Mouse (Mus musculus) kidney, postnatal 4 days (tissue): ENCODE results near the gene Reep6.

Experiments
- DNase-seq, 2 experiments: peaks; one replicate each; pipeline ENCODE4 v3.0.0; 2021; ENCODE audit warnings: mixed read lengths in 2 of 2

Gene Reep6

DNA sequence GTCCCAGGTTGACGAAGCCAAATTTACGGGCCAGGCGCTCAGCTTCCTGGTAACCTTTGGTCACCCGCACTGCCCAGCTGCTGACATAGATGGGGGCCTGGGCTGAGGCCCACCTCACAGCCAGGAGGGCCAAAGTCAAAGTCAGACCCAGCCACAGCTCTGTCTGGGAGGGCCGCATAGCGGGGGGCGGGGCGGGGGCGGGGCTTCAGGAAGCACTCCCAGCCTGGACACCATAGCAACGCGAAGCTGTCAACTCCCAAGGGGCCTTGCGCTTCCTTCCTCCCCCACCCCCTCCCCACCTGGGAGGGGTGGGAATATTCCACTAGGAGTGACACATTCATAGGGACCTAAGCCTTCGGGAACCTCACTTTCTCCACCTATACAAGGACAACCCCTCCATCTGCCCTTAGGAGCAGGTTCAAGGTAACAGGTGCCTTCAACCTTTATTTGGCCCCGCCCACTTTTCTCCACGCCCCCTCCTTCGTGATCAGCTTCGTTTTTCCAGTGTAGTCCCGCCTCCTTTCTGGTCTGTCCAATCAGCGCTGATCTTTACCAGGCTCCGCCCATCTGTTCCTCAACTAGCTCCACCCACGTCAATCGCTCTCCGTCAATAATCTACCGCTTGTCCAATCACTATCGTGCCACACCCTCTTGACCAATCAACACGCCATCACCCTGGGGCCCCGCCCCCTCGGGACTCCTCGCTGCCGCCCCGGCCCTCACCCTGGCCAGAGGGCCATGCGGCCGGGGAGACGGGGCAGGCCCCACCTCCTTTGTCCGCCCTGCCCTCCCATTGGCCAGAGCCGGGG is at the start of gene Reep6, which contains the start of gene Pcsk4:
Gene Reep6, plus strand, starts transcription at position 681 of the 809 bp plus-strand sequence.
Gene Pcsk4, minus strand, starts transcription at position 226 of the 809 bp plus-strand sequence.
- peak; percentile 98 to 99 for DNase-seq

DNA sequence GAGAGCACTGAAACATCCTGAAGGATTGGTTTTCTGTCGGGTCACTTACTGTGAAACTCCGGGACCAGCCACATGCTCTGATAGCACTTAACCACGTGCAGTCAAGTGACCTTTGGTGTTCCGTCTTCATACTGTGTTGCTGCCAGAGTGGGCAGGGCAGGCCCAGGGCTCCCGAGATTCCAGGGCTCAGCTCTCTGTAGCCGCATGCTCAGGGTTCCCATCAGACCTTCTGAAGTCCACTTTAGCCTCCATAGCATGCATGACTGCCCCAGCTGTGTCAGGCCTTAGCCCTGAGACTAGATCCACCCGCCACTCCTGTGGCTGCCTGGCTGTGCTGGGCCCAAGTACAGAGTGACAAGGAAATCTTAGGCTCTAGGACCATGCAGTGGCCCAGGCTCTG is 48.4 kb upstream of the Reep6 start:
- DNase-seq: peak; percentile 59 to 76

DNA sequence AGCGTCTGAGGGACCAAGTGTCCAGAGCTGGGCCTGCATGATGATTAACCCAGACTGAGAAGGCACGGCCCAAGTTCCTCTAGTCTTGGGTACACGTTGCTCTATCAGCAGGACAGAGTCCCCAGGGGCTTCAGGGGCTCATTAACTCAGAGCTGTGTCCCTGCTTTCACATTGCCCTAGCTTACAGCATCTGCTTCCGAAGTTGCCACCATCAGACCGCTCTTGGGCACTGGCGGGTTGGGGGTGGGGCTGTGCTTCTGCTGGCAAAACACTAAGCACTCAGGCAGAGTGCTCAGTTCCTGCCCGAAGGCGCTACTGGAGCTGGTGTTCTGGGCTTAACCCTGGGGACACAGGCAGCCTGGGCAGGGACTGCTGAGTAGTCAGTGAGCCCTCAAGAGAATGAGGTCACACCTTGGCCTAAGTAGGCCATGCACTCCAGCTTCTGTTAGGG is 47.8 kb upstream of the Reep6 start:
- DNase-seq: peak; percentile 68 to 83

DNA sequence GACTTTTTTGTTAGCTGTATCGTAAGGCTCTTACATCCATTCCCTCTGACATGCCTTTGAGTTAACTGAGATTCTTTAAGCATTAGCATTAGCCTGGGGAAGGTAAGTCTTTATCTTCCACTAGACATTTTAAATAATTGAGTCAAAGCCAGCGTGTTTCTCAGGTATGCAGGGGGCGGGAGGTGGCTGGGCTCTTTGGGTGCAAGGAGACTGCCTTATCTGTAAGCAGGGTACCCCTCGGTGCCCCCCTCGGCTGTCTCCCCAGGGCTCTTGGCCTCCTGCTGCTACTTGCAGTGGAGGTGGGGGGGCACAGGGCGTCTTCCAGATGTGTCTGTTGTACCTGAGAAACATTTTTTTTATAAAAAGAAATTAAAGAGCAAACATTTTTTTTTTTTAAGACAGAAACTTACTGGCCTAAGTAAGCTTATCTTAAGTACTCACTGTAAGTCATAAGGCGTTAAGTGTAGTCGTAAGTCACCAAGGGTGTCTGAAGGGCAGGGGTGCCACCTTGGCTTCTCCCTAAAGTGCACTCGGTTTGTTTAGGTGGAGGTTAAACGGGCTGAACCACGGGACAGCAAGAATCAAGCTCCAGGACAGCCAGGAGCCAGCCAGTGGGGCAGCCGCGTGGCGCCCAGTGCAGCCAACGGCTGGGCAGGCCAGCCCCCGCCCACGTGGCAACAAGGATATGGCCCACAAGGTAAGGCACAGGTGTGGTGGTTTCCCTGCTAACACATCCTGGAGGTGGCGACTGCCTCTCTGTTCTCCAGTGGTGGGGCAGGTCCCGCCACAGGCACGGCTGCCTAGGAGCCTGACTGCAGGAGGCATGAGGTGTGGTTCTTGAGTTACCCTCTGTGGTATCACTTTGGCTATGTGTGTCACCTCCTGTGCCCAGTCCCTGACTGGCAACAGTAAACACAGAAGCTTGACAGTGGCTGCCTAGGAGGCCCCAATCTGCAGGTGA is 47.0 kb upstream of the Reep6 start:
- peak in 1 of 2 experiments; percentile 37 for DNase-seq

DNA sequence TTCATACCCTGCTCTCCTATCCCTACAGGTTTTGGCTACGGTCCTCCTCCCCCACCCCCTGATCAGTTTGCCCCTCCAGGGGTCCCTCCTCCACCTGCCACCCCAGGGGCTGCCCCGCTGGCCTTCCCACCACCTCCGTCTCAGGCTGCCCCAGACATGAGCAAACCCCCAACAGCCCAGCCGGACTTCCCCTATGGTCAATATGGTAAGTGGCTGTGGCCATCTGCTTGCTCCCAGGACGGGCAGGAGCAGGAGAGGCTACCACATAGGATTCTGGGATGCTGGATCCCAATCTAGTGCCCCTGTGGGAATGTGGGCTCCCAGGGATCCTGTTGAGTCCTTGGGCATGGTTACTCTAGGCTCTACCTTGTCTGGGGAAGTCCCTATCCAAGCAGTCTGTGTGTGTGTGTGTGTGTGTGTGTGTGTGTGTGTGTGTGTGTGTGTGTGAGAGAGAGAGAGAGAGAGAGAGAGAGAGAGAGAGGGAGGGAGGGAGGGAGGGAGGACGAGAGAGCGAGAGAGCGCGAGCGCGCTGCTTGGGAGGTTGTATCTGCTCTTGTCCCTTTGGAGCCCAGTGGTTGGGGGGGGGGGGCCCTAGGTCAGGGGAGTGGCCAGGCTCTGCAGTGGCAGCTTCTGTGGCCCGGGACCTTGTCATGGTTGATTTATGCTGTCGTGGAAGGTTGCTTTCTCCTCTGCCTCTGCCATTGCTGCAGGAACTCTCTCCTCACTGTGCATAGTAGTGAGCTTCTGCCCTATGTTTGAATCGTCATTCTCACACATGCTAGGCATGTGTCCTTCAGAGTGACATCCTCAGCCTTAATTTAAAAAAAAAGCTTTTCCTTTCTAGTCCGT is 44.3 kb upstream of the Reep6 start:
- no peak for DNase-seq

DNA sequence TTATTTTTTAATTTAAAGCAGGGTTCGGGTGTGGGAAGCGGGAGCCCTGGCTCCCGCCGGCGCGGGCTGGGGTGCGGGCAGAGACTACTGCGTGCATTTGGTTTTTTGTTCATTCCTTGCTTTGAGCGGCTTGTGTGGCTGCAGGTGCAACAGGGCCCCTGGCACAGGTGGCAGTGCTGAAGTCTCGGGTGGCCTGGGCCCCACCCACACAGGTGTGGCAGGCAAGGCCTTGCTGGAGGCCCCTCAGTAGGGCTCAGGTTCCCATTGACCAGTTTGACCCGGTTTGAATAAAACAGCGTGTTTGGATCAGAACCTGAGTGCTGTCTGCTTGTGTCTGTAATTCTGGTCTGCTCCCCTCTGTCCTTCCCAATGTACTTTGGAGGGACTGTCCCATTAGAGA is 41.7 kb upstream of the Reep6 start:
- DNase-seq: no peak

DNA sequence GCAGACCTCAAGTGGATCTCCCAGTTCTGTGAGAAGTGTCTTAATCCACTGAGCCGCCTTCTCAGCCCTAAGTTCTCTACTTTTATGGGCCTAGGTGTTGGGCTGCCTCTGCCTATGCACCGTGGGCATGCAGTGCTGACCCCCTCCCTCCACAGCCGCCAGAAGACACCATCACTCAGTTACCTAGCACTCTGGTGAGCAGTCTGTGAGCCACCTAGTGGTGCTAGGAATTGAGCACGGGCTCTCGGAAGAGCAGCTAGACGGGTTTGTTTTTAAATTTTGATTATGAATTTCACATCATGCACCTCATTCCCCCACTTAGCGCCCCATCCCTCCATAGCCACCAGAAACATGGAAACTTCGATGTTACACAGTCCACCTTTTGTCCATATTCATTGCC is 41.1 kb upstream of the Reep6 start:
- no peak for DNase-seq

DNA sequence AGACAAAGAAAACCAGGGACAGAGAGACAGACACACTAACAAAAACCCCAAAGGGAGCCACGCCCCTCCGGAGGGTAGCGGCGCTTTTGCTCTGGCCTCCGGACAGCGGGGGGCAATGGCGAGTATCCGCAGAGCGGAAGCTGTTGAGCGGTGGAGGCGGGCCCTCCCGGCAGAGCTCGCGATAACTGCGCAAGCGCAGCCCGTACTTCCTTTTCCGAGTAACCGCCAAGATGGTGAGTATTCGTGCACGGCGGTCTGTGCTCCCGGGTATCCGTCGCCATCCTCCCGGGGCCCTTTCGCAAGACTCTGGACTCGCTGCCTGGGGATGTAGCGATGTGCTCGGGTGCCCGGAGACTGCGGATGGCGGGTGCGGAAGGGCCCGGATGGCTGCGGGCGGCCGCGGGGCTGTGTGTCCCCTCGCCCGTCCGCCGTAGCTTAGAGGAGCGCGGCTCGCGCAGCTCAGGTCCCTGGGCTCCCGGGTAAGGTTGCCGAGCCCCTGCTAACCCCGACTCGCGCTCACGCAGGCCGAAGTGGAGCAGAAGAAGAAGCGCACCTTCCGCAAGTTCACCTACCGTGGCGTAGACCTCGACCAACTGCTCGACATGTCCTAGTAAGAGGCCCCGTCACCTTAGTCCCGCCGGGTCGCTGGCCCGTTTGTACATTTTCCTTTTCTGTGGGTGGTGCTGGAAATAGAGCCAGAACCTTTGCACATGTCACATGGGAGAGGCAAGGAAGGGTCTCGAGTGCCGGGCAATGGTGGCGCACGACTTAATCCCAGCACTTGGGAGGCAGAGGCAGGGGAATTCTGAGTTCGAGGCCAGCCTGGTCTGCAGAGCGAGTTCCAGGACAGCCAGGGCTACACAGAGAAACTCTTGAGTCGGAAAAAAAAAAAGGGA is 37.3 kb upstream of the Reep6 start, which contains the start of gene Rps15:
Gene Rps15, plus strand, starts transcription at position 203 of the 896 bp plus-strand sequence.
- peak; percentile 97 to 98 for DNase-seq

DNA sequence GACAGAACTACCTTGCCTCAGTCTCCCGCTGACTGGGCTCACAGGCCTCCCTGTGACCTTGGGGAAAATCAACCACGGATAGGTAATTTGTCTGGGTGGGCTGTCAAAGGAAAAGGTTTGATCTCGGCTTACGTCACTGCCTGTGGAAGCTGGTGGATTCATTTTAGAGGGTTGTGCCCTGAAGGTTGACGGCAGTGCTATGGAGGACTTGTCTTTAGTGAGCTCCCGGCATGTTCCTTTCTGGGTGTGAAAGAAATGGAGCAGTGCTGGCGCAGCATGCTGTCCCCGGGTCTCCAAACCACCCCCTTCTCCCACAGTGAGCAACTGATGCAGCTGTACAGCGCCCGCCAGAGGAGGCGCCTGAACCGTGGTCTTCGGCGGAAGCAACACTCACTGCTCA is 36.4 kb upstream of the Reep6 start:
- DNase-seq: no peak

DNA sequence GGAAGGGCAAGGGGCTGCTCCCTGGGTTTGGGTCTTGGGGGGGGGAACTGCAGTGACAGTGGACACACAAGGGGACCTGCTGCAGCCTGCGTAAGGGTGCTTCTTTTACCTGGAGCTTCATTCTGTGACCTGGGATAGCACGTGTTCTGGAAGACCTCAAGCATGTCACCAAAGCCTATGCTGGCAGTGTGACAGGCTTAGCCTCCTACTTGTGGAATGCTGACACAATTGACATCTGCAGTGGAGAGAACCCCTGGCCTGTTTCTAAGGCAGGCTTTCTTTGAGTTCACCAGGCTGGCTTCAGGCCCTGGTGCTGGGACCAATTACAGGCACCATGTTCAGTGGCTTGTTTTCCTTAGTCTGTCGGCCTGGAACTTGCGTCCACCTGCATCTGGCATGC is 35.4 kb upstream of the Reep6 start:
- DNase-seq: no peak

DNA sequence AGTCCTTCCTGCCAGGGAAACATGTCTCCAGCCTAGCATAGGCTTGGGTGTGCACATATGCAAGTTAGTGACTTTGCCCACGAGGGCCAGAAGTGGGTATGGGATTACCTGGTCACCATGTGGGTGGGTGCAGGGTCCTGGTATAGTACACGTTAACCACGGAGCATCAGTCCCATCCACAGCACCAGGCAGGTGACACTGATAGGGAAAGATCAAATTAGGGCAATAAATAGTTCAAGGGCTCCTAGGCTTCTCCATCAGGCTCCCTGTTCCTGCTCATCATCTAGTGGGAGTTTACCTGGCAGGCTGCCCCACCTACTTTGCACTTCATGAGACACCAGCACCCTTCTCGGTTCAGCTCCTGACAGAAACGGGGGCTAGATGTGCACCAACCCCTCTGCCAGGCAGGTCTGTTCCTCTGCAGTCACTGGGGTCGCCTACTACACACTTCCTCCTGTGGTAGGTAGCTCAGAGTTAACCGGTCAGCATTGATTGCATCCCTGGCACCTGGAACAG is 34.9 kb upstream of the Reep6 start:
- no peak for DNase-seq

DNA sequence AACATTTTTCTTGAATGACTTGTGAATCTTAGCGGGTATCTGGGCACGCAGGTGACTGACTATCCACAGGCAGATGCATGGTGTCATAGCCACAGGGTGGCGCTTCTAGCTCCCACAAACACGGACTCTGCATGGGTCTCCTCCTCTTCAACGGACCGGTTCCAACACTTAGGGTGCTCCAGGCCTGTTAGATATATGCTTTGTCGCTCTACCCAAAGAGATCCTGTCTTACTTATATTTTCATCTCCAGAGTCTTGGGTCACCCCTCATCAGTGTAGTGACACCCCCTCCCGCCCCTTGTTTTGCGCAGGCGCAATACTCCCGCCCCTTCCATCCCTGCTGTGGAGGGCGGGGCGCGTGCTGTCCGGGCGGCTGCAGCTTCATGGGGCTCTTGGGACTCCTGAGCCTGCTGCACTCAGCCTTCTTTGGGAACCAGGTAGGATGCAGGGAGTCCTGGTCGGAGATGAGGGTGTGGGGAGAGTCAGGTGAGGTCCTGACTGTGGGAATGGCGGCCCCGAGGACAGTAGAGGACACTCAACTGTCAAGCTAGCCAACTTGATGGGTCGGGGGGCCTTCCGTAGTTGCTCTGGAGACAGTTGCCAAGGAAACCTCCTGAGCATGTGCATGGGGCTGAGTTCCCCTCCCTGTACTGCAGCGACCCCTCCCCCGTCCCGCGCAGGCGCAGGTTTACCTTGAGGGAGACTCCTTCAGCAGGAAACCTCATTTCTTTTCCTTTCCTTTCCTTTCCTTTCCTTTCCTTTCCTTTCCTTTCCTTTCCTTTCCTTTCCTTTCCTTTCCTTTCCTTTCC is 33.9 kb upstream of the Reep6 start, which contains the start of gene Apc2:
Gene Apc2, plus strand, starts transcription at position 360 of the 808 bp plus-strand sequence.
- peak; percentile 78 to 84 for DNase-seq

DNA sequence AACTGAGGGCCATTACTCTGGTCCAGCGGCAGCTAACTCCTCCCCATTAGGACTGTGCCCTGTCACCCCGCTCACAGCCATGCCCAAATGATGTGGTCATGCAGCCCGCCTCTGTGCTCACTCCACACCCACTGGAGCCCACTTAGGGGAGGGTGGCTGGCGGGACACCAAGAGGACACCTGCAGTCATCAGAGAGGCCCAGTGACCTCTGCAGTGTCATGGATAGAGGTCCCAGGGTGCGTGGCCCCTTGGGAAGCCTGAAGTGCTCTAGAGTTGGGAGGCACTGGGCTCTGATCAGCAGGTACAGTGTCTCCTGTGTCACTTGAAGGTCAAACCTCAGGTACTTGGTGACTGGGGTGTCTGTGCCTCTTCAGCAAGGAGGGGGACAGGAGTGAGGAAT is 32.9 kb upstream of the Reep6 start:
- DNase-seq: no peak

DNA sequence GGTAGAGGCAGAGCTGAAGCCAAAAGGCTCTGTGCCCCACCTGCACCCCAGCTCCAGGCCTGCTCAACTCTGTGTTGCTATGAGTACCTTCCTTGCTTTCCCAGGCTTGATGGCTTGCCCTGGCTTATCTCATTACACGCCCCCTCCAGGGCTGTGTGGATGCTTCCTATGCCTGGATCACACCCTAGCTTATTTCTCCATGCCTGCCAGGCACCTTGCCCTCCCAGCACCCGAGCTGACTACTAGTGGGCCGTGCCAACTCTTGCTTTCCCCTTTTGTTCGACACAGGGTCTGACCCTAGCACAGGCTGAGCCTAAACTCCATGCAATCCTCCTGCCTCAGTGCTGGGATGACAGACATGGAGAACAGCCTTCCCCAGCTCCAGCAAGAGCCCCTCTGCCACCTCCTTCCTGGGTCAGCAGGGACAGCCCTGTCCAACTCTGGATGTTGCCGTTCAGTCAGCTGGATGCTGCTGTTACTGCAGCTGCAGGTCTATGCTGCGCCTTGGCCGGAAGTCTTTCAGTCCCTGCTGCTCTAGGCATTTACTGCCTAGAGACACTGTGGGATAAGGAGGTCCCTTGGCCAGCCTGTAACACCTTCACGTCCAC is 32.1 kb upstream of the Reep6 start:
- DNase-seq: no peak

DNA sequence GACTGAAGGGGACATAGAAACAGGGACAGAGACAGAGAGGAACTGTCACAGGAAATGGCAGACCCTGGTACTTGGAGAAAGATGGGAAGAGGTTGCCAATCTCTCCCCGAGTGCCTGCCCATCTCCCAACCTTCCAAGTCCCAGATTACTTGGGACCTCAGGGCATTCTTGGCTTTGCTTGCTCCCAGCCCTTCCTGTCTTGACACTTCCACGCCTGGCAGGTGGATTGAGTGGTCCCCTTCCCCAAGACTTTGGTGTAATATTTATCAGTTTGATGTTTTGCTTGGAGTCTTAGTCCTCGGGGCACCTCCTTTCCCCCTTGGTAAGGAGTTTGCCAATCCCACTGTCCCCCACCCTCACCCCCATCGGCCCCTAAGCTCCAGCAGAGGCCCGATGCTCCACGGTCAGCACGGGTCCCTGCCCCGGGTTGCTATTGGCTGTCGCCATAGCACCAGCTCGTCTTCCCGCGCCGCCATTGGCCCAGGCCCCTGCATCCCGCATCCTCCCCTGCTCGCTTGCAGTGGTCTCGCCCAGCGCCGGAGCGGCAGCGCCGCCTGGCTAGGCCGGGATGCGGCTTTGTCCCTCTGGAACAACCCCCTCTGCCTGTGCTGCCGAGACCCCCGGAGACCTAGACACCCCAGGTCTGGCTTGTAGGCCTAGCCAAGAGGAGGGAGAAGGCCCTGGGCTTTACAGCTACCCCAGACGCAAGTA is 31.0 kb upstream of the Reep6 start:
- peak; percentile 77 to 83 for DNase-seq

DNA sequence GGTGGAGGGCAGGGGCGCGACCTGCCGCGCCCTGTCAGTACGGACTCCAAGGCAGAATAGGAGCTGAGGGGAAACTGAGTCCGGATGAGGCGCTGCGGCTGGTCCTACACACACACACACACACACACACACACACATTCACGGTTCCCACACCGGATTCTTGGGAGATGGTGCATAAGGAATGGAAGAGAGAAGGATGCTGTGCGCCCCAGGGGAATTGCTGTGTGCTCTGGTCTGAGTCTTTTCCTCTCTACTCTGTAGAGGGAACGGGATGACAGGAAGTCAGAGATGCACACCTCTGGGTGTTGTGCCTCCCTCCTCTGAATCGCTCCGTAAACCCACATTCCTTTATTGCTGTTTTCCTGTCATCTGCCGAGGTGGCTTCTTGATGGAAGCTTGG is 30.5 kb upstream of the Reep6 start:
- DNase-seq: no peak

DNA sequence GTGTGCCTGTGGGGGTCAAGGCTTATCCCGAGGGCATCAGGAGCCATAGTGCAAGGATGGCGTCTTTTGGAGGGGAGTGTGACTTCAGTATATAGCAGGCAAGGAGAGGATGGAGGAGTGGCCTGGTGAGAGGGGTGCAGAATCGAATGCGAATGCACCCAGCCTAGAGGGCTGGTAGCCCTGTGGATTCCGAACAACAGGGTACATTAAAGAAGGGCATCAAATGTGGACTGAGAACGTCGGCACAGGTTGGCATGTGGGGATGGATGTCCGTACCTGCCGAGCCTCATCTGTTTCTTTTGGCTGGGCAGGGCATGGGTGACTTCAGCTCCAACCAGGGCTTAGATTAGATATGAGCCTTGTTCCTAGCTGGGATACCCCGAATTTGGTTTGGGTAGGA is 29.9 kb upstream of the Reep6 start:
- DNase-seq: no peak

DNA sequence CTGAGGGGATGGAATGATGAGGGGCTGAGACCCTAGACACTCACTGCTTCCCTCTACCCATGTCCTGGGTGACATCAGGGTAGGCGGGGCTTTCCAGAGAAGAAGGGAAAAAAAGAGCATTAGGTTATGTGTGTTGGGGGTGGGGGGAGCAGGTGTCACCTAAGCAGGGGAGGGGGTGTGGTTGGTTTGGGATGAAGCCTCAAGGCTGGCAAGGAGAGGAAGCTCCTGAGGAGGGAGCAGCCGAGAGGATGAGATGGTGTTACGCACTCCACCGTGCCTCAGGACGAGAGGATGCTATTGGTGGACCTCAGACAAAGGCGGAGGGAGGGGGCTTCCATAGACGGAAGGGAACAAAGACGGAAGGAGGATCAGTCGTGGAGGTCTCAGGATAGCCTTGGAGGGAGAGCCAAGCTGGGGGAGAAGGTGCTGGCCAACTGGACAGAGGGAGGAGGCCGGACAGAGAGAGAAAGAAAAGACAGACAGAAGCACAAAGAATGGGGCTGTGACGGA is 29.0 kb upstream of the Reep6 start:
- DNase-seq: no peak
